Mouse (Mus musculus): ENCODE measurements around the gene Gfod1.

Gfod1 gene

GRCm38 (mm10) chr13:43231965-43232860 is 71.8 kb downstream of the Gfod1 start:
- DNase-seq (ENCODE audit: low spot score in 2 of 2) = no peak

- DNase-seq (ENCODE audit: low spot score in 2 of 2) = no peak
Observed at GRCm38 (mm10) chr13:43230842-43231241, 73.1 kb downstream of the Gfod1 start.

- peak; percentile 88 to 94 for DNase-seq (ENCODE audit: low spot score in 2 of 2)
Observed at GRCm38 (mm10) chr13:43230238-43230637, 73.7 kb downstream of the Gfod1 start.

DNA sequence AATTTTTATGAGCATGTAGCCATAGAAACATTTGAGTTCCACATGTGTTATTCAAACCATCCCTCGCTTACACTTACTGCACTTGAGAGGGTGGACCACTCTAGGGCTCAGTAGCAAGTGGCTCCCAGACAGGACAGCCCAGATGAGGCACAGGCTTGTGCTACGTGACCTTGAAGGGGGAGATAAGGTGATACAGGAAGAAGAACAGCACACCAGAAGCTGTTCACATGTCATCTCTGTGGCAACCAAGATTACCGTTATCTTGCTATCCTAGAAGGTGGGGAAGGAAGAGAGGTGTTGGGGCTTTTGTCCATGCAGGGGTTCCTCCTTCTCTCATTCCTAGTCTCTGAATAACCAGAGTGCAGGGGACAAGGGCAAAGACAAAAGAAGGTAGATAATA is 74.2 kb downstream of the Gfod1 start:
- no peak for DNase-seq (ENCODE audit: low spot score in 2 of 2)

DNA sequence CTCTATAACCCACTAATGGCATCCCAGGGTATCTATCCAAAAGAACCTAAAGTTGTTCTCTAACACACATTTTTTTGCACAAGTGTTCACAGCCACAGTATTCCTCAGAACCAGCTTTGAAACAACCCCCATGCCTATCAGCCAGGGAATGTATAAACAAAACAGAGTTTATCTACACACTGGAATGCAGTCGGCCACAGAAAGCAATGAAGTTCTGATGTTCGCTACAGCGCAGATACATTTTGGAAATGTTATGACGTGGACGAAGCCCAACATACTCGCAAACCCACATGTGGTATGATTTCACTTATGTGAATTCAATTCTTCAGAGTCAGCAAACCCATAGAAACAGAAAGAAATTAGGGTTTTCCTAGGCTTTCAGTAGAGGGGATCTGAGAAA is 75.8 kb downstream of the Gfod1 start:
- DNase-seq (ENCODE audit: low spot score in 2 of 2) = no peak

GRCm38 (mm10) chr13:43226041-43226440 is 77.9 kb downstream of the Gfod1 start:
- DNase-seq (ENCODE audit: low spot score in 2 of 2) = no peak

DNA sequence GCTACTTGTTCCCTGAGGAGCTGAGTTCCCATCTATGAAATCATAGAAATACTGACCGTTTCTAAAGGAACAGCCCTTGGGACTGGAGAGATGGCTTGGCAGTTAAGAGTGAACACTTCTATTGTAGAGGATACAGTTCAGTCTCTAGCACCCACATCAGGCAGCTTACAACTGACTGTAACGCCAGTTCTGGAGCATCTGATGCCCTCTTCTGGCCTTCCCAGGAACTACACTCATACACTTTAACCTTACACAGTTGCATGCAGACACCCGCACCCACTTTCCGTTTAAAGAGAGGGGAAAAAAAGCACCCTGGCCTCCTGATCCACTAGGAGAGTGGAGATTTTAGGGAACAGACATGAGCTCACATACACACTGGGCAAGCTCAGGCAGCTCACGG is 78.8 kb downstream of the Gfod1 start:
- DNase-seq (ENCODE audit: low spot score in 2 of 2) = no peak

GRCm38 (mm10) chr13:43222084-43222483 is 81.9 kb downstream of the Gfod1 start:
- DNase-seq (ENCODE audit: low spot score in 2 of 2) = no peak

GRCm38 (mm10) chr13:43221290-43221689 is 82.7 kb downstream of the Gfod1 start:
- no peak for DNase-seq (ENCODE audit: low spot score in 2 of 2)

DNA sequence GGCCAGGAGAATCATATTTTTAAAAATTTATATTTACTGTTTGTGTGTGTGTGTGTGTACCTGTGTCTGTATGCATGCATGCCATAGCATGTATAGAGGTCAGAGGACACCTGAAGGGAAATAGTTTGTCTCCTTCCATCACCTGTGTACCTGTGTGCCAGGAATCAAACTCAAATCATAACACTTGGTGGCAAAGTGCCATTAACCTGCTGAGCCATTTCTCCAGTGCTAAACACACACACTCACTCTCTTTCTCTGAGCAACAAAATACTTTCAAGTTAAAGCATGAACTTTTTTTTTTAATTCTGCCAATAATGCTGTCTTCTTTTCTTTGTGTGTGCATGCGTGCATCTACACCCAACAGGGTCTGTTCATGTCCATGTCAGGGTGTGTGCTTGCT is 83.3 kb downstream of the Gfod1 start:
- no peak for DNase-seq (ENCODE audit: low spot score in 2 of 2)

DNA sequence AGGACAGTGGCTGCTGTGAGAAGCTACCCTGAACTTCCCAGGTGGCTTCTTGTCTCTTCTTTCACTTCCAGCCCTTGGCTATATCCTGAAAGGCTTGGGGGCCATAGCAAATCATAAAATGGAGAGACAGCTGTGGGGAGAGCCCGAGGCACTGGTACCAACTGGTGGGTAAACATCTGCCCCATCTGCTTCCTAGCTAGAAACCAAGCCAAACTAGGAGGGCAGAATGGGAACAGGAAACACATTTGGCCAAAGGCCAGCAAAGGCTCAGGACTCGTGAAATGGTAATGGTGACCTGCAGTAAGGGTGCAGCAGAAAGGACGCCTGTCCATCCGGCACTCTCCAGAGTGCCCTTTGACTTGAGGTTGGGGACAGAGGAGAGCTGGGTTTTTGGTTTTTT is 85.2 kb downstream of the Gfod1 start:
- DNase-seq (ENCODE audit: low spot score in 2 of 2) = no peak

GRCm38 (mm10) chr13:43218284-43218683 is 85.7 kb downstream of the Gfod1 start:
- no peak for DNase-seq (ENCODE audit: low spot score in 2 of 2)

DNA sequence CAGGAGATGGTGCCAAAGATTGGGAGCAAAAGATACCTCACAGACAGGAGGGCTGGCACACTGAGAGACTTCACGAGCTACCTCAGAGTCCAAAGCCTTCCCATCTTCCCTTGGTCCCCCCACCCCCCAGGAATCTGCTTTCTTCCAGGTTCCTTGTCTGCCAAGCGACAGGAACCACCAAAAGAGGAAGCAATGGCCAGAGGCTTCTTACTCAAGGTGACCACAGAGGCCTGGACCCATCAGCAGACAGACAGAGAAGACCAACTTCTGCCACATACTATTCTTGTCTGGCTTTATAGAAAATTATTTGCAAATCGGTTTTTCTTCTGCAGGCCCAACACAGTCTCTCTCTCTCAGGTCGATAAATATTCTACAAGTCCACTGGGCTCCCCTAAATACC is 86.3 kb downstream of the Gfod1 start:
- no peak for DNase-seq (ENCODE audit: low spot score in 2 of 2)

- DNase-seq (ENCODE audit: low spot score in 2 of 2) = no peak
Observed at GRCm38 (mm10) chr13:43217059-43217458, 86.9 kb downstream of the Gfod1 start.

DNA sequence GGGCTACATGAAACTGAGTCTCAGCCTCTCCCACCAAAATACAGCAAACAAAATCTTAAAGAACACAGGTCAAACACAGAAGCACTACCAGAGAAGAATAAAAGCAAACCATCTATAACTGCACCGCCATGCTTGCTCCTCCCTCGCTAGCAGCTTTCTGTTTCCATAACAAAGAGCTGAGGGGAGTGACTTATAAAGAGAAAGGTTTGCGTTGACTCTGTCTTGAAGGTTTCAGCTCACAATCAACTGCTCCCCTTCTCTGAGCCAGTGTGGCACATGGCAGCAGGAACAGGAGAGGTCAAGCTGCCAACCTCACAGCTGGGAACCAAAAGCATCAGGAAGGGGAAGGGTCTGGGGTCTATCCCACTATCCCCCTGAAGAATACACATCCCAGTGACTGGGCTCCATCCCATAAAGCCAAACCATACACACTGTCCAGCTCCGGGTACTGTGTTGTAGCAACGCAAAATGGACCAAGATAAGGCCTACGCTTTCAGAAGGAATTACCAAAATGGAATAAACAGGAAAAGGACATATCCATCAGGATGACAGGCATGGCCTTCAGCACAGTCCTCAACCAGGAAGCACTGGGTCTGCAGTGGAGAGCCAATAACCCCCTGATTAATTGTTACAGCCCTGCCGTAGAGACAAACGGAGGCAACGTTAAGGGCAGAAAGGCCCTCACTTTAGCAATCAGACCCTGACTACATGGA is 87.8 kb downstream of the Gfod1 start:
- DNase-seq (ENCODE audit: low spot score in 2 of 2) = no peak

DNA sequence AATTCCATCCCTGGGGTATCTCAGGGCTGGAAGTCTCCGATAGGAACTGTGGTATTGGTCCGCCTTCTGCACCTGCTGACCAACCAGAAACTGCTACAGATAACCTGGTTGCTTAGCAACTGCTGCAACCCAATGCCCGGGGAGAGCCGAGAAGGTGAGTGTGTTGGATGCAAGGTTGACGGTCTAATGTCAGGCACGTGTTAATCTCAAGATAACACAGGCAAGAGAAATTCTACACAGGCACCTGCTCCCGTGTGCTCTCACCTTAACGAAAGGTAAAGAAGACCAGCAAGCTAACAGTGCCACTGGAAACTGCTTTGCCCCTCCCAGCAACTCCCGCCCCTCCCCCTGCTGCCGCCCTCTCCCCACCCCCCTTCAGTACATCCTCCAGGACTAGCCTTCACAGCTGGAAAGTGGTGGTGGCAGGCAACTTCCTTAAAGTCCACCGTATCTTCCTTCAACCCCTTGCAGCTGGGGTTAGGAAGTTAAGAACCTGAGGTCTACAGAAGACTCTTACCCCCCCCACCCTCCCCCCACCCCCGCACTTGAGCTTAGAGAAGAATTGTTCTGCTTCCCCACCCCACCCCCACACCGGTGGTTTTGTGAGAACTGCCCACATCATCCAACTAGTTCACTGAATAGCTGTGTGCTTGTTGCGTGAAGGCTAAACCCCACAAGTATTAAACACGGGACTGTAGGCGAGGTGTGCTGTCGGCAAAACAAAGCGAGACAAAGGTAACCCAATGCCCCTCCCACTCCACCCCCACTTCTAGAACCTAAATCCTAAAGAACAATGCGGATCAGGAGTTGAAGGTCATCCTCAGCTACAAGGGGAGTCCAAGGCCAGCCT is 88.6 kb downstream of the Gfod1 start:
- DNase-seq (ENCODE audit: low spot score in 2 of 2) = no peak

GRCm38 (mm10) chr13:43212338-43212737 is 91.6 kb downstream of the Gfod1 start:
- no peak for DNase-seq (ENCODE audit: low spot score in 2 of 2)

GRCm38 (mm10) chr13:43210956-43211355 is 93.0 kb downstream of the Gfod1 start:
- no peak for DNase-seq (ENCODE audit: low spot score in 2 of 2)

GRCm38 (mm10) chr13:43209560-43209959 is 94.4 kb downstream of the Gfod1 start:
- no peak for DNase-seq (ENCODE audit: low spot score in 2 of 2)

- DNase-seq (ENCODE audit: low spot score in 2 of 2) = no peak
Observed at GRCm38 (mm10) chr13:43208914-43209439, 95.0 kb downstream of the Gfod1 start.

GRCm38 (mm10) chr13:43206118-43206683 is 97.8 kb downstream of the Gfod1 start:
- DNase-seq (ENCODE audit: low spot score in 2 of 2) = no peak

DNA sequence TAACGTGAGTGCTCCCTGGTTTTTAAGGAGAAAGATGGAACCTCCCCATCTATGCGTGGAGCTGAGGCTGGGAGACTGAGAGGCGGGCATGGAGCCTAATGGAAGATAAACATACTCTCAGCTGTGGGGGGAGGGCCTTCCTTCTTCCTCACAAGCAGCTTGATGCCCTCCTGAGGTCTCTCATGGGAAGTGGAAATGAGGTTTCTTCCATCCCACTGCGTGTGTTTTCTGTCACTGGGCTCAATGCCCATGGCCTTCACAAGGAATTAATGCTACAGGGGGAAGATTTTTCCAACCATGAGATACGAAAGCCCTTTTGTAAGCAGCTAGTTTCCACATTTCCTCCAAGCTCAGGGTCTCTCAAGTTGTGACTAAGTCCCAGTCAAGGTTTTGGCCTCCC is 100.3 kb downstream of the Gfod1 start:
- DNase-seq (ENCODE audit: low spot score in 2 of 2) = no peak
